Mouse (Mus musculus) urinary bladder, postnatal 25 days (tissue): ENCODE results near the gene Cct7.
A peak's percentile ranks its signal among the peaks of the same experiment; 100 is the strongest.
"Not testable (repeated sequence)": the region's sequence is repeated elsewhere in the genome, so short reads cannot be mapped to it uniquely, and the experiment has no call there.

Source experiments
- DNase-seq: peaks from one replicate; pipeline ENCODE4 v3.0.0; 2022; ENCODE audit warnings: low spot score

Cct7 gene

DNA sequence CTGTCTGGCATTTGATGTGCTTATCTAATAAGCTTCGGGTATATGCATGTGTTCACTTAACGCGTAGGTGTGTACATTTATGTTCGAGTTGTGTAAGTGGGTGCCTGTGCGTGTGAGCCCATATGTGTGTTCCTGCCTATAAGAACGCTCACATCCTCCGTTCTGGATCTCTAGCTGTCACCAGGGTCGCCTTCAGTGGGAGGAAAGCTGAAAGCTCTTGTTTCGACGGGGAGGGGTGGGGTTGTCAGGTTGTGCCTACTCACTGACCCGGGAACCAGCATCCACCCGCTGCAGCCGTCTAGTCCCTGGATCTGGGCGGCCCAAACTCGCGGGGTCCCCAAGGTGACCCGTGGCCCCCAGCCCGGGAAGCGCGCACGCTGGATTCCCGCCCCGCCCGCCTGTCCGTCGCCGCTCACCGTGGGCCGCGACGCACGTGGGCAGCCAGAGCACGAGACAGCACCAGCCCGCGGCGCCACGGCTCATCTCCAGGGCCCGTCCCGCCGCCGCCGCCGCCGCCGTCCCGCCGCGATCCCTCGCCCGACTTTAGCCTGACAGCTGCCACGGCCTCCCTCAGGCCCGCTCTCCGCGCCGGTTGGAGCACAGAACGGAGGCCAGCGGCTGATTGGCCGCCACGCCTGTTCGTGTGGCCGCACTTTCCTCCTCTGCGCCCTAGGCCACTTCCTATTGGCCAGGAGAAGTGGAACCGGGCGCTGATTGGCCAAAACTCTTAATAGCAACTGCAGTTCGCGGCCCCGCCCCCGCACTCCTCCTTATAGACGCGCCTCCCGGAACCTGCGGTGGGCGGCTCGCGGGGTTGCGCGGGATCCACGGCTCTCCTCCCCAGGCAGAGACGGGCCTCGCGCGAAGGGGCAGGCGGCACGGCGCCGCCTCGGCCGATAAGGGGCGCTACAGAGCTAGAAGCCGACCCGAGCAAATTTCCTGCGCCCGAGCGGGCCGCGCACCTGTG, at the start of gene Cct7:
Gene Cct7 (plus strand): TSS at position 818 of the 967 bp plus-strand sequence.
- DNase-seq, result peak; percentile 96

- DNase-seq, result no peak
Measured at GRCm38 (mm10) chr6:85402613-85403012, 48.7 kb upstream of the Cct7 start.

GRCm38 (mm10) chr6:85403039-85403438, 48.3 kb upstream of the Cct7 start:
- DNase-seq, result no peak

GRCm38 (mm10) chr6:85409003-85409402, 42.3 kb upstream of the Cct7 start:
- no peak for DNase-seq

DNA sequence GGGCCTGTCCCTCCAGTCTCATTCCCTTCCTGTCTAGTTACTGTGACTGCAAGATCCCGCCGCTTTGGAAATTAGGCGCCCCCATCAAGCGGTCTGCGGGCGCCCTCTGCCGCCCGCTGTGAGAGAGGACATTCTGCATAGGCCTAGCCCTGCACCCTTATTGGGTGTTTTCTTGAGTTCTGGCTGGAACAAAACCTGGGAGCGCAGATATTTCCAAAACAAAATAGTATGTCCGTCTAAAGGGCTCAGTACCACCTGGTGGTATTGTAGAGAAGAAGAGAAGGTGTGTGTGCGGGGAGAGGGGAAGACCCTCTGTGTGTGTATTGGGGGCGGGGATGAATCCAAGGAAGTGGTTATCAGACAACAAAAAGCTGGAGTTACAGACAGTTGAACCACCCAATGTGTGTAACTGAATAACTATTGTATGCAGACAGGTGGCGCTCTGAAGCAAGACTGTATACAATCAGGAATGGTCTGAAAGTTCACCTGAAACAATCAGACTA, 40.5 kb upstream of the Cct7 start:
- DNase-seq, result peak; percentile 23

GRCm38 (mm10) chr6:85415829-85416228, 35.5 kb upstream of the Cct7 start:
- no peak for DNase-seq

DNA sequence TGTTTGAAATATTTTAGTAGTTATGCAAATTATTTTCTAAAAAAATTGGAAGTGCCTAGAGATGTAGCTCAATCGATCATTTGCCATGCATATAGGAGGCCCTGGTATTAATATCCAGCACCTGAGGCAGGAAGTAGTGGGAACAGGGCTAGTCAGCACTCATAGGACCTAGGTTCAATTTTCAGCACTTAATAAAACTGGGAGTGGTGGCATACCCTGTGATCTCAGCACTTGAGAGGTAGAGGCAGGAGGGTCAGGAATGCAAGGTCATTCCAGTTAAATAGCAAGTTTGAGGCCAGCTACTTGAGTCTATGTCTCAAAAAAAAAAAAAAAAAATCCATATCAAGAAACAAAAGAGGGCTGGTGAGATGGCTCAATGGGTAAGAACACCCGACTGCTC, 32.2 kb upstream of the Cct7 start:
- DNase-seq, result no peak

GRCm38 (mm10) chr6:85423836-85424379, 27.4 kb upstream of the Cct7 start, which contains the start of gene Noto:
Noto (plus strand) TSS chr6:85423886.
- no peak for DNase-seq

DNA sequence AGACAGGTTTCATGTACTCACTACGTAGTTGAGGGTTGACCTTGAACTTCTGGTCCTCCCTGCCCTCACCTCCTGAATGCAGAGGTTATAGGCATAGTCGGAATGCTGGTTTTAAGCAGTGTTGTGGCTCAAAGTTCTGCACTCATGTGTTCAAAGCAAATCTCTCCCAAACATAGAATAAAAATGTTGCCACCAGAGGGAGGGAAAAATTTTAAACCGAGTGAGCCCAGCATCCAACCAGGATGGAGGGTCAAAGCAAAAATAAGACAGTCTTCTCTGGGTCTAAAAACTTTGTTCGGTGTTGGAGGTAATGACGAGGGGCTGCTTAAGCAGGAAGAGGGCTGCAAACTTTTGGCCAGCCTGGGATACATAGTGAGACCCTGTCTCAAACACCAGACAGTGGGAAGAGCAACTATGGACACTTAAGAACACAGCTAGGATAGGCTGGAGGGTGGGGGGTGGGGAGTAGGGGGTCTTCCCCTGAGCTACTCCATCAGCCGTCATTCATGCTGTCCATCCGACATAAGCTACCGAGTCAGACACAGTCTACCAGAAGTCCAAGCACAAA, 20.0 kb upstream of the Cct7 start:
- no peak for DNase-seq

DNA sequence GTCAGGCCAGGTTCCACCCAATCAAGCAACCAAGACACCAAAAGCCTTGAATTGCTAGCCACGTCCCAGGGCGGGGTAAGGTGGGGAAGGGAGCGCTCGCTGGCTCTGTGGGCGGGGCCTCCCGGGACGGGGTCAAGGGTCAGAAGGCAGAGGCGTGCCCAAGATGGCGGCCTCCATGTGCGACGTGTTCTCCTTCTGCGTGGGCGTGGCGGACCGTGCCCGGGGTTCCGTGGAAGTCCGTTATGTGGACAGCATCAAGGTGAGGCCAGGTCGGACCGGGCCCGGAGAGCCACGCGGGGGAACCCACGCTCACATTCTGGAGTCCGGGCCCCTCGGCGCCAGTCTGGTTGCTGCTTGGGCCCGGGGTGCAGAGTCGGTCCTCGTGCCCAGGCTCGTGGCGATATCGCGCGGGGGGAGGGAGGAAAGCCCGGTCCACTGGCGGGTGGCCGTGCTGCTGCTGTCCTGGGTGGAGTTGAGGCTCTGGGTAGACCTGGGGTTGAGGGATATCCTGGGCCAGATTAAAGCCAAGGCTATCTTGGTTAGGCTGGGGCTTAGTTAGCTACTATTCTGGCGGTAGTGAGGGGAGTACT, 19.4 kb upstream of the Cct7 start, which contains the start of gene Smyd5:
Gene Smyd5 (plus strand): TSS at position 148 of the 590 bp plus-strand sequence.
- peak; percentile 89 for DNase-seq

- no peak for DNase-seq
Measured at GRCm38 (mm10) chr6:85433865-85434264, 17.4 kb upstream of the Cct7 start.

DNA sequence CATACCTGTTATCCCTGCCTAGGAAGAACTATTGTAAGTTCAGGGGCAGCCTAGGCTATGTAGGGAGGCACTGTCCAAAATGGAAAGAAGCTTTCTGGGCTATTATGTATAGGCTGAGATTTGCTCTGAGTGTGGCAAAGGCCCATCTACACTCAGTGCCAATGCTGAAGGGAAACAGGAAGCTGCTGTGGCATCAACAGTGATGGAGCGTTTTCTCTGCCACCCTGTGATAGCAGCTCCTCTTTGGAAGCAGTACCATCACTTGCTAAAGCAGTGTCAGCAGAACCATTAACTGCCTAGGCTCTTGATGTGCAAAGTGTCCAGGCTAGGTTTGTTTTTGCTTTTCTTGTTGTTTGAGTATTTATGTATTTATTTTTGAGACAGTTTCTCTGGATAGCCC, 15.1 kb upstream of the Cct7 start:
- no peak for DNase-seq

DNA sequence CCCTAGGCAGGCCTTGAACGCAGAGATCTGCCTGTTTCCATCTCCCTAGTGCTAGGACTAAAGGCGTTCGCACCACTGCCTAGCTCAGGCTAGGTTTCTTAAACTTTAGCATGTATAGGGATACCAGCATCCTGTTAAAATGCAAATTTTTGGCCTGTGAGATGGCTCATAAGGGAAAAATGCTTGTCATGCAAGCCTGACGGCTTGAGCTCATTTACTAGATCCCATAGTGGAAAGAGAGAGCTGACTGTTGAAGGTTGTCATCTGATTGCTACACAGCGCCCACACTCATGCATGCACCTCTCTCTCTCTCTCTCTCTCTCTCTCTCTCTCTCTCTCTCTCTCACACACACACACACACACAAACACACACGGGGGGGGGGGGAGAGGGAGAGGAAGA, 14.7 kb upstream of the Cct7 start:
- DNase-seq, result no peak

DNA sequence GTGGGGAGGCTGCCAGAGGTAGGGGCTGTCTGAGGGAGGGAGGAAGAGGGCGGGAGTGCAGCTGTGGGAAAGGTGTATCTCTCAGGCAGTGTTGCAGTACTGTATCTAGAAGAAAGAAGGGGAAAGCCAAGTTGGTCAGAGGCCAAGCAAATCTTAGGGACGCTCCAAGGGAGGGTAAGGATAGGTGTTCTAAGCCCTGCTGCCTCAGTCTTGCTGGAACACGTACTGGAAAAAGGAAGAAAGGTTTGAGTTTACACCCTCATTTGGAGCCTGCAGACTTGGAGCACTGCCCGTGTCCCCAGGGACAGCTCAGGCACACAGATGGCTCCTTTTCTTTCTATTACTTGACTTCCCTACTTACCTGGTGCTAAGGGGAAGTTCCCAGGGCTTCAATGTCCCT, 10.2 kb upstream of the Cct7 start:
- DNase-seq, result no peak

- no peak for DNase-seq
Measured at GRCm38 (mm10) chr6:85443488-85444233, 7.7 kb upstream of the Cct7 start.

- no peak for DNase-seq
Measured at GRCm38 (mm10) chr6:85444266-85444965, 6.9 kb upstream of the Cct7 start.

DNA sequence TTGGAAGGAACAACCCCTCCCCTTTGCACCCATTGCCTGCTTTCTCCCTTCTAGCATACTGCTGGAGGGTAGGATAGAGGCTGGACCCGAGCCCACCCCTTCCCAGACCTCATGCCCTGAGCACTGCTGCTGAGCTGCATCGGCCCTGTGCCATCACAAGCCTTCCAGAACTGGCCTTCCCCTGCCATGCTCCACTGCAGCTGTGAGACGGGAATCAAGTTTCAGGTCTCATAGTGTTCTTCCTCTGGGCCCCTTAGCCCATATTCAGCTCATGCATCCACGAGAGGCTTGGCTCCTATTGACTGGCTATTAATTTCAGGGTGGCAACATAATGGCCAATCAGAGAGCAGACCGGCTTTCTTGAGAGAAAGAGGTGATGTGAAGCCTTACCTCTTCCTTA, 6.0 kb upstream of the Cct7 start:
- no peak for DNase-seq

DNA sequence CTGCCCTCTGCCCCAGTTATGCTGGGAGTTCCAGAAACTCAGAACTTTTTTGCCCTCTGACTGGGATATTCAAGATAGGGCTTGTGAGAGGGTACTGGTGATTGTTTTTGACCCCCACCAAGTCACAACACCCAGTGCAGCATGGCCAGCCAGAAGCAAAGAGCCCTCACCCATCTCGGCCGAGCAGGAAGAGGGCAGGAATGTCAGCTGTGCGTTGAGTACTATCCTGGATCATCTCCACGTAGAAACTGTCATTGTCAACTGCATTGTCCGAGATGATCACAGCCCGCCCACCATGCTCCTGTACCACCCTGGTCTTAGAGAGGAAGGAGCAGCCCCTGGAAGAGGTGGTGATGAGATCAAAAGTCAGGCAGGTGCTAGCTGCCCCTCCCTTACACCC, 4.0 kb upstream of the Cct7 start:
- DNase-seq, result no peak

GRCm38 (mm10) chr6:85450140-85450539, 1.2 kb upstream of the Cct7 start:
- not testable (repeated sequence) for DNase-seq

DNA sequence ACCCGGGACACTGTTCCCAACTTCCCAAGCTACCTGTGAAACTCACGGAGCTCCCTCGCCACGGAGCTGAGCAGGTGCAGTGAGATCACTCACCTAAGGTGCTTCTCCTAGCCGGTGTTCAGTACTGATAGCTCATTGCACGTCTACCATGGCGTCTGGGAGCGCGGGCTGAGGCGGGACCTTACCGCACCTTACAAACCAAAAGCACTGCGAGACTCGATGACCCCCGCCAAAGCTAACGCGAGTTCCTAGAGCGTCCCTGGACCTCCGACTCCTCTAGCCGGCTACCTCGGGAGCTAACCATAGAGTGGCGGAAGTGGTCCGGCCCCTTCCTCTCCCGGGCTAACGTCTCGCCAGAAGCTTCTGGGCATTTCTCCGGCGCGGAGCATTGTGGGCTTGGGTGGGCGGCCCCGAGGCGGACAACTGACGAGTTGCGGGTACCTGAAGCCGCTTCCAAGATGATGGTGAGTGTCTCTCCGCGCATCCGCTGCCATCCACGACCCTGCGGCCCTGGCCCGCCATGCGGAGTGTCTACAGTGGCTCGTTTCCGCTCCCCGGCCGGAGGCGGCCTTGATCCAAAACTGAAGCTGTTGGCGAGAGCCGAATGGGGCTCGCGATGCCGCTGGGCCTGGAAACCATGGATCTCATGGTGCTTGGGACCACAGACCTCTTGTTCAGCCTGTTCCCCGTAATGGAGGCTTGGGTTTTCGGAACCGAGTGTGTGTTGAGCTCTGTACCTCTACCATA, 523 bp downstream of the Cct7 start, which contains the start of gene Pradc1:
Gene Pradc1 (minus strand): TSS at position 307 of the 747 bp plus-strand sequence.
- DNase-seq, result peak; percentile 86

DNA sequence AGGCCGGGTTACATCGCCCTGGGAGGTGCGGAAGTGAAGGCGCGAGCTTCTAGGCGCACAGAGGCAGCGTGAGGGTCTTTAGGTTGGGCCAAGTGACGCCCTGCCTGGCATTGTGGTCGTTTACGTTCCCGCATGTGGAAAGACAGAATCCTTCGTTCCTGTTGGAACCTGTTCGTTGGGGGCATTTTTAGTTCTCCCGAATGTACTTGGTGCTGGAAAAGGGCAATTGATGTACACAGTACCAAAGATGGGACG, 1.0 kb downstream of the Cct7 start:
- no peak for DNase-seq
